Mouse (Mus musculus) left cerebral cortex, postnatal 36 days (tissue): ENCODE measurements around the gene Tssk2. TPM values are rescaled to one million over a fixed set of nuclear protein-coding genes. Genes with fewer than 3 reads are reported as not detected.

Source experiments
- DNase-seq, 2 experiments: peaks; one replicate each; pipeline ENCODE4 v3.0.0; 2021 to 2022; ENCODE audit warnings: low spot score in 2 of 2, mixed read lengths in 1 of 2
- intact Hi-C: fragments of 180-260 bp; cut with DNase I; formaldehyde crosslinking; loops from one replicate; pipeline ENCODE4 v1.15.1; 2025
- total RNA-seq, 2 experiments: library from RNA; stranded (reverse); gene quantifications; 2 replicates each; pipeline ENCODE4 v1.2.3; 2021

Gene Tssk2
- total RNA-seq, 2 experiments from 2014 or later: not detected

DNA sequence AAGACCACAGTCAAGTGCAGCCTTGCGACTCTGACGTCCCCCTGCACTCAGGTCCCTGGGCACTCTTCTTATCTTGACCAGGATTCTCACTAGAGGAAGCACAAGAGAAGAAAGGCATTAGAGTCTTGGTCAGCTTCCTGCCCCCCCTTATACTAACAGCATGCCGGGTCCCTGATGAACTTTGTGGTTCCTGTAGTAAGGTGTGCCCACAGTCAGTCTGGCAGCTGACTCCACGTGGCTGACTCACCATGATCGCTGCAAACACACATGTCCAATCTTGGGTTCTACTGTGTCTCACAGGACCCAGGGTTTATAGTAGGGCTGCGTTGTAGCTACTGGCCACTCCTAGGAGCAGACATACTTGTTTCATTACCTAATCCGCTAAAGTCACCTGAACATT is 39.8 kb downstream of the Tssk2 start:
- intact Hi-C loops: no loop called here
- no peak for DNase-seq

DNA sequence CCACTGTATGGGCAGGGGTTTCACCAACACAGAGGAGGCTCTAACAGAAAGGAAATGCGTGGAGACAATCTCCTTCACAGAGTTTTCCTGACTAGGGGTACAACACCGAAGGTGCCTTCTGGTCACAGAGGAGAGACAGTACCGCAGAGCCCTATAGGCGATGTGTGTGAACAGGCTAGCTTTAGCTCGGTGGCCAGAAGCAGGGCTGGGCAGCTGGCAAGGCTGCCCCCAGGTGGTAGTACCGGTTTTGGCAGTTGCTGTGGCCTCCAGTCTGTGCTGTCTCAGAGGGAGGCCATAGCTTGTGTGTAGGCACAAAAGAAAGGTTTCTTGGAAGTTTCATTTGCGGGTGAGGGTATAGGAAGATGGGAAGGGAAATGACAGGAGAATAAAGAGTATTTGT is 40.4 kb downstream of the Tssk2 start:
- intact Hi-C loops: no loop called here
- peak in 1 of 2 experiments; percentile 40 for DNase-seq

GRCm38 (mm10) chr16:17939255-17939751 is 40.9 kb downstream of the Tssk2 start:
- no peak for DNase-seq
- intact Hi-C loops: no loop called here

DNA sequence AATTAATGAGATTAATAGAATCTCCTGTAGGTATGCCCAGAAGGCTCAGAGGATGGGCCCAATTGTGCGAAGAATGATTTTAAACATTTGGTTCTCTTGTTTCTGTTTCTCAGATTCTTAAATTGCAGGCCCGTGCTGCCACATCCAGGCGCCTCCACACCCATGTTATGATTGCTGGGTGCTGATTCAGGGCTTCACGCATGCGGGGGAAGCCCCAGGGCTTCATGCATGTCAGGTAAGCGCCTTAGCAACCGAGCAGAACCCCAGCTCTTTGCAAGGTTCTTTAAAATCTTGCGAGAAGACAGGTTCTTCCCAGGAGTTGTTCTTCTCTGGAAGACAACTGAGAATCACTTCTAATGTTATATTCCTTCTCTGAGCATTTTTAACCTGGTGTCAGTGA is 45.0 kb downstream of the Tssk2 start:
- intact Hi-C loops: loop anchor here (5.0 kb wide), 1 partner anchor 44 kb away; no protein-coding TSS in a partner anchor

DNA sequence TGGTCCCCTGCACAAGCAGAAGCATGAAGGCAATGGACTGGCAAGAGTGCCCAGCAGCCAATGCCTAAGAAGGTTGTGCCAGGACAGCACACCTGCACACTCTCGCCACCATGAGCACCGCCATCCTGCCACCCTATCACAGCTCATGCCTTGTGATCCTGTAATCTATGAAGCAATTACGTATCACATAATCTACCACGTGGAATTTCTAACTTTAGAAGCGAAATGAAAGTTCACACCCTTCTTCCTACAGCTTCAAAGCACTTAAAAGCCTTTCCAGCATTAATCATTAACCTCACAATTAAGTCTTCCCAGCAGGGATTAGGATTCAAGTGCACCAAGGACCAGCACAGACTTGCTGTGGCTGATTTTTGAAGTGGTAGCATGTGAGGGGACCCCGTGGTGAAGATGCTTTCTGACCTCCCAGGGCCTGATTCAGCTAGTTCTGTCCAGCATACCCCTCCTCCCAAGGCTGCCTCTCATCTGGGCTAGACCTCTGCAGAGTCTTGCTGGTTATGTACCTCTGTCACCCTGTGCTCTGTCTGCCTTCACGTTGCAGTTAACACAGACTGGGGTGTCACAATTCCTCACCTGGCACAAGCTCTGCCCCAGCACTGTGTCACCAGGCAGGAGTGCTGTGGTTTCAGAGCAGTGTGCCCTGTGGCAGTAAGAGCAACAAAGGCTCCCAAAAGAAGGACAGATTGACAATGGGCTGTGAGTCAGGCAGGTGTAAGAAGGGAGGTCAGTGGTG is 46.8 kb downstream of the Tssk2 start:
- no peak for DNase-seq
- intact Hi-C loops: no loop called here

More for the DNA sequence above, 45.0 kb downstream of the Tssk2 start:
- DNase-seq: no peak

DNA sequence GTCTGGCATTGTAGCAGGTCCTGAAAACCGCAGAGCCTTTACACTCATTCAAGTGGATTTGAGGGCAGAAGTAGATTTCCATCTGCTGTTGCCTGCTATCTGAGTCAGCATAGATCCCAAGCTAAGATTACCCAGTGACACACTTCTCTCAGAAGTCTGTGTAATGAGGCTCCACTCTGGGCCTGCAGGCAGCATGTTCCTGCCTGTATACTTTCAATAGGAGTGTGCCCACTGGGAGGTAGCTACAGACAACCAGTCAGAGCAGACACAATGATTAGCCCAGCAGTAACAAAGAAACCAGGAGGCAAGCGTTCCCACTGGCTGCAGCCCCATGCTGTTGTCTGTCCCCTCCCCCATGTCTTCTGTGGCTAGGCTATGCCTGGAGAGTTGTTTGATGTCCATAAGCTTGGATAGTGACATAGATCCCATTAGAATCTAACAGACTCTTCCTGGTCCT is 51.0 kb downstream of the Tssk2 start:
- DNase-seq: no peak
- intact Hi-C loops: no loop called here

Other genes starting within 250 kb of the Tssk2 start
- gene Med15, start 165.7 kb upstream of the Tssk2 start, total RNA-seq: 10 to 100 TPM; 63.3 to 90.2 TPM
- gene Klhl22, start 139.0 kb upstream of the Tssk2 start, total RNA-seq: 100 to 1,000 TPM in 1 of 2 experiments, 10 to 100 TPM in 1; 92.5 to 110 TPM
- gene Scarf2, start 101.4 kb upstream of the Tssk2 start, total RNA-seq: 1 to 10 TPM; 3.4 to 3.8 TPM
- 1 to 10 TPM; 2.9 to 4.6 TPM for gene B830017H08Rik, start 65.5 kb upstream of the Tssk2 start, total RNA-seq
- 10 to 100 TPM; 11.7 to 14.4 TPM for gene Car15, start 60.3 kb upstream of the Tssk2 start, total RNA-seq
- 1 to 10 TPM; 1.3 to 2.2 TPM for gene Gm20518, start 7.0 kb upstream of the Tssk2 start, total RNA-seq
- gene Tssk1, start 4.4 kb upstream of the Tssk2 start, total RNA-seq: not detected
- 100 to 1,000 TPM in 1 of 2 experiments, 10 to 100 TPM in 1; 92.6 to 103 TPM for gene Dgcr2, start 75 bp upstream of the Tssk2 start, total RNA-seq
- gene Ess2, start 12.7 kb downstream of the Tssk2 start, total RNA-seq: 10 to 100 TPM; 26.1 to 31.1 TPM
- gene Gsc2, start 16.4 kb downstream of the Tssk2 start, total RNA-seq: not detected
- 10 to 100 TPM; 38.5 to 44.9 TPM for gene Slc25a1, start 29.6 kb downstream of the Tssk2 start, total RNA-seq
- not detected for gene Vpreb2, start 81.8 kb downstream of the Tssk2 start, total RNA-seq
- gene Dgcr6, start 154.2 kb downstream of the Tssk2 start, total RNA-seq: 100 to 1,000 TPM in 1 of 2 experiments, 10 to 100 TPM in 1; 86.3 to 105 TPM
- 10 to 100 TPM; 35.5 to 42.7 TPM for gene Prodh, start 191.6 kb downstream of the Tssk2 start, total RNA-seq
- gene Rtn4r, start 229.0 kb downstream of the Tssk2 start, total RNA-seq: 100 to 1,000 TPM; 128 to 164 TPM